Mouse (Mus musculus) limb, embryonic 10.5 days (tissue): ENCODE data around the gene Siglec1. TPM values are rescaled to one million over a fixed set of nuclear protein-coding genes. Genes with fewer than 3 reads are reported as not detected.

Experiments
- DNase-seq: peaks from one replicate; pipeline ENCODE4 v3.0.0-alpha.2; 2017; ENCODE audit warnings: low spot score
- H3K27ac ChIP-seq: fragments of 300-500 bp; sonication (generic); 2 replicates; pipeline ENCODE4 v1.5.1; 2016; ENCODE audit warnings: mild to moderate bottlenecking
- H3K27me3 ChIP-seq: fragments of 300-500 bp; sonication (generic); 2 replicates; pipeline ENCODE4 v1.6.1; 2016; ENCODE audit warnings: low read depth, mild to moderate bottlenecking; ENCODE audit not compliant: poor library complexity, severe bottlenecking
- H3K36me3 ChIP-seq: fragments of 300-500 bp; sonication (generic); 2 replicates; pipeline ENCODE4 v1.6.1; 2016; ENCODE audit warnings: mild to moderate bottlenecking, moderate library complexity
- H3K4me1 ChIP-seq: fragments of 300-500 bp; sonication (generic); 2 replicates; pipeline ENCODE4 v1.6.1; 2016
- H3K4me3 ChIP-seq: fragments of 300-500 bp; sonication (generic); 2 replicates; pipeline ENCODE4 v1.5.1; 2016; ENCODE audit warnings: mild to moderate bottlenecking, moderate library complexity
- H3K9me3 ChIP-seq: fragments of 300-500 bp; sonication (generic); replicated peaks from 2 replicates; pipeline ENCODE4 v1.6.1; 2016; ENCODE audit warnings: mild to moderate bottlenecking
- WGBS: fragments of 180-500 bp; shearing (Covaris S2); methylation state at CpG from one replicate; pipeline ENCODE4 v1.1.7; 2016; 5-methylcytosine and 5-hydroxymethylcytosine counted together
- polyA plus RNA-seq: library from polyadenylated mRNA; unstranded; fragments of >200 nt; fragmentation: Nextera tagmentation; extraction: Ambion mirVana; gene quantifications from 2 replicates; pipeline ENCODE4 v1.2.1, GENCODE M21; 2016

Siglec1 gene
- polyA plus RNA-seq, 1 experiment from 2014 or later = 0.09 TPM

DNA sequence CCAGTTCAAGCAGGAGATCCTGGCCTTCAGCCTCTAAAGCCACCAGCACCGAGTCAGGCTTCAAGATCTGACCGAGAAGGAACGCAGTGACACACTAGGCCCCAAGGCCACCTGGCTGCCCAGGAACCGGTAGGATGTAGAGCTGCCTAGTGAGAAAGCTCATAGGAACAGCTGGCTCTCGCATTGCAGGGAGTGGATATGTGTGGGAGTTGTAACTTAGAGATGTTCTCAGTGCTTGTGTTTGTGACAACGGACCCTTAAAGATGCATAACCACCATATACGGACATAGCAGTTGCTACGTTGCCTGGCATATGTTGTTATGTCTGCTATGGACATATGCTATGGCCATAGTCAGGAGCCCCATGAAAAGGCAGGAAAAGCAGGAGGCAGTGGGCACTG, 27.9 kb downstream of the Siglec1 start:
- Histone ChIP-seq H3K9me3 (no peaks in the 10 kb centered on the region), H3K36me3 (no peaks in the 10 kb centered on the region), H3K27ac (no peak overlapping the region), H3K4me3 (no peak overlapping the region), H3K27me3 (peaks cover 76% of the 10 kb centered on the region), H3K4me1 (peaks cover 61% of the 10 kb centered on the region)
- no peak for DNase-seq
- WGBS = 92% methylated on average over 8 of the region's 8 CpGs

DNA sequence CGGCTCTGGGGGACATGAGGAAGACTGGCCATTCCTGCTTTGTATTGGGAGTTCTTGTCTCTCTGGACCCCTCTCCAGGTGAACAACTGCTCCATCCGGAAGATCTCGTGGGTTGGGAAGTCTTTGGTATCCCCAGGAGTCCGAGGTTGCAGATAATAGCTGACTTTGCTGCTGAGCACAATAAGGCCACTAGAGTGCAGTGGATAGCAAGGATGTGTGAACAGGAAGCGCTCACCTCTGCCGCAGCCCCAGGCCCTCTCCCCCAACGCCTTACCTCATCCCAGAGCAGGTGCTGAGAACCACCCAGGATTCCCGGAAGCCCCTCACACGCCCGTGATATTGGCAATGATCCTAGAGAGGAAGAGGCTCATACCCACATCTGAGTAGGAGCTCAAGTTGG, 30.4 kb downstream of the Siglec1 start:
- Histone ChIP-seq H3K36me3 (no peaks in the 10 kb centered on the region), H3K27me3 (peaks cover 76% of the 10 kb centered on the region), H3K4me3 (peak overlapping the region; percentile 49; the same call in 1 of the 2 replicates), H3K4me1 (peaks cover 55% of the 10 kb centered on the region), H3K27ac (no peak overlapping the region), H3K9me3 (no peaks in the 10 kb centered on the region)
- 5% methylated on average over 10 of the region's 10 CpGs for WGBS
- peak; percentile 57 for DNase-seq

DNA sequence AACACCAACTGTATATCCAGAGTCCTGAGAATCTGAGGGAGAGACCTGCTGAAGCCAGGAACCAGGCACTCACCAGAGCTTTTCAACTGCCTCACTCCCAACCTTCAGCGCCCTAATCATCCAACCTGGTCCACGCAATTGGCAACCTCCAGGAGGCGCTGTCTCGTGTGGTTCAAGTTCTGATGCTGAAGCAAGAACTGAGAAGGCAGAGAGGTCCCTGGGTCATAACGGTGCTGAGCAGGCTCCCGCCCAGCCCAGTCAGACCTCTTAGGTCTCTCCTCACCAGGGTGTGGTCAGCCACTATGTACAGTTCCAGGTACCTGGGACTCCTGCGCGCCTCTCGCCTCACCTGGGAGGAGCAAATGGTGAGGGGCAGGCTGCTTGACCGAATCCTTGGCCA, 30.9 kb downstream of the Siglec1 start:
- 3% methylated on average over 10 of the region's 10 CpGs for WGBS
- peak overlapping the region; percentile 49 for H3K4me3 ChIP-seq
- peaks cover 50% of the 10 kb centered on the region for H3K4me1 ChIP-seq
- H3K27ac ChIP-seq = no peak overlapping the region
- H3K36me3 ChIP-seq = no peaks in the 10 kb centered on the region
- peak; percentile 84 for DNase-seq
- peaks cover 79% of the 10 kb centered on the region for H3K27me3 ChIP-seq
- no peaks in the 10 kb centered on the region for H3K9me3 ChIP-seq

DNA sequence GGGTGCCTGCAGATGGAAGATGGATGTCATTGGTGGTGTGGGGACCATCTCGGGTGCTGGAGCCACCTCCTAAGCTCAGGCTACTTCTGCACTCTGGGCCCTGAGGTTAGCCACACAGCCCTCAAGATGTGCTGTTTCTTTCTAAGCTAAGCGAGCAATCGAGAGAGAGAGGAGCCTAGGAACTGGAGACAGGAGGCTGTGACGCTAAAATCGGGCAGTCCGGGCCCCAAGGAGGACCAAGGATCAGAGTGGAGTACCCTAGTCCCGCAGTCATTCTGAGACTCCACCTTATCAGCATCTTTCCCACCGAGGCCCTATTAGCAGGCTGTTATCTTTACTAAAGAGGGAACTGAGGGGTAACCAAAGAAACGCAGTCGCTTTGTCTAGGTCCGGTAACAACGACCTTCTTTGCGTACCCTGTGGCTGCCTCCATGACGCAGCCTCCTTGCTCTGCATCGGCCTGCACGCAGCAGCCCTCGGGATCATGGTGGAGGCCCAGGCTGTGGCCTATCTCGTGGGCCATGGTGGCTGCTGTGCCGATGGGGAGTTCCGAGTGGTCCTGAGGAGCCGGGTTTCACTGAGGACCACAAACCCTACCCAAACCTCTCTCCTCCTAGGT, 31.8 kb downstream of the Siglec1 start:
- Histone ChIP-seq H3K27me3 (peaks cover 86% of the 10 kb centered on the region), H3K4me1 (peaks cover 41% of the 10 kb centered on the region), H3K36me3 (no peaks in the 10 kb centered on the region), H3K27ac (no peak overlapping the region), H3K4me3 (peak overlapping the region; percentile 49), H3K9me3 (no peaks in the 10 kb centered on the region)
- WGBS = 2% methylated on average over 21 of the region's 21 CpGs
- DNase-seq = no peak

DNA sequence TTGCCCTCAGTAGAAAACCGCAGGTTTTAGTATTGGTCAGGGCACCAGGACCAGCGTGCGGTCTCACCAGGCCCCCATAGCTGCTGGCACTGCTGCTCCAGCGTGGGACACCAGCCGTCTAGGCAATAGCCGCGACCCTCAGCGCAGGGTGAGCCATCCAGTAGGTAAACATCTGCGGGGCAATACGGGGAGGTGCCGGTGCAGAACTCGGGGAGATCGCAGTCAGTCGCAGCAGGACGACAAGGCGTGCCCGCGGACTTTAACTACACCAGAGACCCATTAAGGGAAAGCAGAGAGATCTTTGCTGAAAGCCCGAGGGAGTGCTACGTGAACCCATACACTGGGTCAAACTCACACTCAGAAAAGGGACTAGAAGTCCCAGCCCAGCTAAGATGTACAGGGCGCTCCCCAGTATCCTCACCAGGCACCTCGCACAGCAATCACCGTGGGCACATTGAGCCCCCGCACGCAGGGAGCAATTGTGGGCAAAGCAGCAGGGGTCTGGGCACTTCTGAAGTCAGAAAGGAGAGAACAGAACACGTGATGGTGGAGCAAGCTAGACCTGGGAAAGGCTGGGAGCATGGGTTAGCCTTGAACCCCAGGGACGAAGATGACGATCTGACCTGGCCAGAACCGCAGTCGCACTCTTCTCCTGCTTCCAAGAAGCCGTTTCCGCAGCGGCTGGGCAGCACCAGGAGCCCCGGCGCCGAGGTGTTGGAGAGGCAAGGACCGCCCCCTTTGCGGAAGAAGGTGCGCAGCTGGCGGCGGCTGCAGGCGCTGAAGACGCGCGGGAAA, 32.5 kb downstream of the Siglec1 start:
- Histone ChIP-seq H3K4me3 (peak overlapping the region; percentile 49), H3K9me3 (no peaks in the 10 kb centered on the region), H3K27ac (peak overlapping the region; percentile 39), H3K4me1 (peaks cover 39% of the 10 kb centered on the region), H3K27me3 (peaks cover 86% of the 10 kb centered on the region), H3K36me3 (no peaks in the 10 kb centered on the region)
- WGBS = 2% methylated on average over 45 of the region's 45 CpGs
- peak; percentile 65 for DNase-seq

DNA sequence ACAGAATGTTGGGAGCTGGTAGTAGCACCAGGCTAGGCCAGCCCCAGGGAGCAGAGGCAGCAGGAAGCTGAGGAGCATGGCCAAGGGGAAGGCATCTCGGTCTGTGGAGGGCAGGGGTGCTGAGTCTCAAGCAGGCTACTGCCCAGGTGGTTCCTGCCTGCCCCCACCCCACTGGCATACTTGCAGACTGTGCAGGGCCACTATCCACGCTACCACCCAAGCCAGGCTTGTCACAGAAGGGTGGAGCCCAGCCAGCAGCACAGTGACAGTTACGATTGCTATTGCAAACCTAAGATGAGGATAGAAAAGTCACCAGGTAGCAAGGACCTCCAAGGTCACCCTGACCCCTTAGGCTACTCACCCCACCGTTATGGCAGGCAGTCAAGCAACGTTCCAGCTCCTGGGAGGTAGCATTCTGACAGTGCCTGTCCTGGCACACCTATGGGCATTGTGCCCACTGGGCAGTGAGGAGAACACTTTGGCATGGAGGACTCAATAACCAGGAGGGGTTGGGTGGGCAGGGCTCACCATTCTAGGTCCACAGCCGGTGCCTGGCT, 33.6 kb downstream of the Siglec1 start:
- Histone ChIP-seq H3K36me3 (no peaks in the 10 kb centered on the region), H3K4me3 (no peak overlapping the region), H3K27me3 (peaks cover 79% of the 10 kb centered on the region), H3K9me3 (no peaks in the 10 kb centered on the region), H3K4me1 (peaks cover 39% of the 10 kb centered on the region), H3K27ac (no peak overlapping the region)
- no peak for DNase-seq
- 53% methylated on average over 6 of the region's 6 CpGs for WGBS

DNA sequence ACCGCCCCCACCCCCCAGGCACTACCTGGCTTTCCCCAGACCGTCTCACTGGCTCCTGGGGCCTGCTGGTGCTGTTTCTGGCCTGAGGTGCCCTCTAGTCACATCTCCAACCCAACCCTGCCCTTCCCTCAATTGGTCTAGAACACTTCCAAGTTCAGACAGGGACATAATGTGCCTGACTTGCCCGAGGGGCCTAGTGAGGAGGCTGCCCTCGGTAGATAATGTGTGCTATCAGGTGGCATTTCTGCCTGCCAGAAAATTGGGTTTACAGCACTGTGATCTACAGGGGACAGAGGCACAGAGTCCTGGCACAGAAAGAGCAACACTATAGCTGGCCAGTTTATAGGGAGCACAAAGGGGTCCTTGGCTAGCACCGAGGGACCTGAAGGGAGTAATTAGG, 34.5 kb downstream of the Siglec1 start:
- H3K27me3 ChIP-seq = peaks cover 70% of the 10 kb centered on the region

DNA sequence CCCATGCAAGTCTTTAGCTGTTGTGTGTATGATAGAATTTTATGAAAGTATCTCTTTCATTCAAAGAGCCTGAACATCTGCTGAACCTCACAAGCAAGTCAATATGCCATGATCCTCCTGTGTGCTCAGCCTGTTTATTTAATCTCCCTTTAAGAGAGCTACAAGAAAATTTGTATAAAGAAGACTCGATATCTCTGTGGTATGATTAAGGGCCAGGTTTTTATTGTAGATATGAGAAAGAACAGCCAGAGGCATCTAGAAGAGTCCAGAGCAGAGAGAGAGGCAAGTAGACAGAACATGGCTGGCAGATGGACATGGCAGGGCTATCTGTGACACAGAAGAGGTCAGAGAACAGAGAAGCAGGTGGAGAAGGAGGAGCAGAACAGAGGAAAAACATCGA, 40.5 kb downstream of the Siglec1 start:
- no peak for DNase-seq
- Histone ChIP-seq H3K4me1 (peaks cover 12% of the 10 kb centered on the region), H3K9me3 (no peaks in the 10 kb centered on the region), H3K27ac (no peak overlapping the region), H3K27me3 (peaks cover 53% of the 10 kb centered on the region), H3K4me3 (no peak overlapping the region), H3K36me3 (no peaks in the 10 kb centered on the region)
- 84% methylated on average over 2 of the region's 2 CpGs for WGBS

More for the DNA sequence above, 34.5 kb downstream of the Siglec1 start:
- 69% methylated on average over 5 of the region's 5 CpGs for WGBS
- Histone ChIP-seq H3K27ac (no peak overlapping the region), H3K9me3 (no peaks in the 10 kb centered on the region), H3K36me3 (no peaks in the 10 kb centered on the region), H3K4me3 (no peak overlapping the region), H3K4me1 (peaks cover 39% of the 10 kb centered on the region)
- DNase-seq = no peak

DNA sequence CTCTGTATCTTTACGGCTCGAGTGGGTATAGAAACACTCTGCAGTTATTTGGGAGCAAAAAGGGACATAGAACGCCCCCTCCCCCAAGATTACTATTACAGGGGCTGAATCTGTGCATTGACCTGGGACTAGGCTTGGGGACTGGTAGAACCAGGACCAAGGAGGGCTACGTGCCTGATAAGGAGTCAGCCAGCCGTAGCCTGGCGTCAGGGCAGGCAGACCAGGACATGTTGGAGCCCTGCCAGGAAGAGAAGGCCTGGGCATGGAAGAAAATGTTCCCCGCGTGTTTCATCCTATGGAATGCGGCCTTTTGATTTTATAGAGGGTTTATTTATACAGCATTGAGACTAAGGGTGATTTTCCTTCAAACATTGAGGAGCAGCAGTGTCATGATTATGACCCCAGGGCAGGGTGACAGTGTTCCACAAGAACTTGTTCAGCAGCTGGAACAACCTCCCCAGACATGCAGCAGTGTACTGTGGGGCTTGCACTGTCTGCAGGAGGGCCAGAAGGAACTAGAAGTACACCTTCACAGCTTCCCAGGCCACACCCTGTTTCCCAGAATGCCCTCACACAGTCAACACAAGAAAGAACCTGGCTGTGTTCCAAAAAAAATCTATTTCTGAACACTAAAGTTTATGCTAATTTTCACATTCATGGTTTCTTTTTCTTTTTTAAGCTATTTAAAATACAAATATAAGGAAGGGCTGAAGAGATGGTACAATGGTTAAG, 41.4 kb downstream of the Siglec1 start:
- peaks cover 16% of the 10 kb centered on the region for H3K4me1 ChIP-seq
- no peak for DNase-seq
- H3K9me3 ChIP-seq = no peaks in the 10 kb centered on the region
- H3K27ac ChIP-seq = no peak overlapping the region
- H3K36me3 ChIP-seq = no peaks in the 10 kb centered on the region
- H3K4me3 ChIP-seq = no peak overlapping the region
- H3K27me3 ChIP-seq = peaks cover 53% of the 10 kb centered on the region
- whole genome bisulfite sequencing = 86% methylated on average over 9 of the region's 9 CpGs

DNA sequence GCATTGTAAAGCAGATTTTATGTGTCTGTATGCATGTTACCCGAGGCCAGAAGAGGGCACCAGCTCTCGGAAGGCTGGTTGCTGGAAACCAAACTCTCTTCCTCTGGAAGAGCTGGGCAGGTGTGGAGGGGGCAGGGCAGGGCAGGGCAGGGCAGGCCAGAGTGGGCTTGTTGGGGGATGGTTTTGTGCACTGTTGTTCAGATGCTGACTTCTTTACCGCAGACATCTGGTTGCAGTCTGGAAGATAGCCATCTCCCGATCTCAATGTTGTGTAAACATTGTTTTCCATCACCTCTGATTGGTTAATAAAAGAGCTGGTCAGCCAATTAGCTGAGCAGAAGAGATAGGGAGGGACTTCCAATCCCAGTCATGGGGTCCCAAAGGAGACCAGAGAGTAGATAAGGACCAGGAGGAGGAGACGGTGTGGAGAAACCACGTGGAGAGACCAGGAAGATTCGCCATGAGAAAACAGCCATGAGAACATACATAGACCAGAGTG, 42.2 kb downstream of the Siglec1 start:
- no peaks in the 10 kb centered on the region for H3K9me3 ChIP-seq
- 9% methylated on average over 7 of the region's 7 CpGs for WGBS
- no peak overlapping the region for H3K27ac ChIP-seq
- peaks cover 16% of the 10 kb centered on the region for H3K4me1 ChIP-seq
- peaks cover 59% of the 10 kb centered on the region for H3K27me3 ChIP-seq
- DNase-seq = no peak
- H3K4me3 ChIP-seq = peak overlapping the region; percentile 31; the same call in 1 of the 2 replicates
- H3K36me3 ChIP-seq = no peaks in the 10 kb centered on the region

DNA sequence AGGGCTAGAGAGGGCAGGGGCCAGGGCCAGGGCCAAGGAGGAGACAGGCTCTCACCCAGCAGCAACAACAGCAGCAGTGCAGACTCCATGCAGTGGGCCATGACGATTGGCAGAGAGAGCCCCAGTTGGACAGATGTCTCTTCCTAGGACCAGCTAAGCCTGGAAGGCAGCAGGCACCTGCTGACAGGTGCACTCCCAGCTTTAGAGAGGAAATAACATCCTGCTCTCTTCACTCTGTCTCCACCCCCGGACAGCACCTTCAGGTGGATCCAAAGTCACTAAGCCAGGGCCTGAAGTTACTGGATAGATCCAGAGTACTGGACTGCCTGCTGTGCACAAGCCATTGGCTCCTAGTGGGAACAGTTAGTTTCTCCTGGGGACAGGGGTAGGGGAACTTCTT, 43.6 kb downstream of the Siglec1 start, which contains the start of gene Gfra4:
Gene Gfra4, minus strand, starts transcription at position 101 of the 400 bp plus-strand sequence.
- no peak for DNase-seq

More for the DNA sequence above, 43.6 kb downstream of the Siglec1 start, which contains the start of gene Gfra4:
- Histone ChIP-seq H3K36me3 (no peaks in the 10 kb centered on the region), H3K4me3 (peak within 1 kb of the TSS; percentile 73; the same call in 1 of the 2 replicates), H3K4me1 (peaks cover 16% of the 10 kb centered on the region), H3K27me3 (peaks cover 64% of the 10 kb centered on the region), H3K9me3 (no peaks in the 10 kb centered on the region), H3K27ac (no peak within 1 kb of the TSS)
- 72% methylated on average over 2 of the region's 2 CpGs for WGBS
